Mouse (Mus musculus) urinary bladder, adult 2 months (tissue): ENCODE measurements around the gene Dtx2. TPM values are rescaled to one million over a fixed set of nuclear protein-coding genes. Genes with fewer than 3 reads are reported as not detected.
A peak's percentile ranks its signal among the peaks of the same experiment; 100 is the strongest.

Experiments used
- DNase-seq: peaks from one replicate; pipeline ENCODE4 v3.0.0; 2022; ENCODE audit warnings: low spot score
- polyA plus RNA-seq: library from polyadenylated mRNA; depleted of rRNA; stranded (reverse); fragments of >200 nt; gene quantifications from 2 replicates; pipeline ENCODE4 v1.2.3, GENCODE M21; 2012; rRNA removed

The Dtx2 gene
- 16.8 and 17.3 TPM in 2 replicates for polyA plus RNA-seq

- peak; percentile 78 for DNase-seq
Measured at GRCm38 (mm10) chr5:135994725-135995687, at the start of gene Dtx2. Dtx2 (plus strand) TSS chr5:135994800.

GRCm38 (mm10) chr5:135945916-135946408 lies 48.6 kb upstream of the Dtx2 start:
- DNase-seq, result no peak

GRCm38 (mm10) chr5:135946621-135947020 lies 48.0 kb upstream of the Dtx2 start:
- DNase-seq, result no peak

- no peak for DNase-seq
Measured at GRCm38 (mm10) chr5:135950710-135951412, 43.7 kb upstream of the Dtx2 start.

- no peak for DNase-seq
Measured at GRCm38 (mm10) chr5:135951660-135952059, 42.9 kb upstream of the Dtx2 start.

- no peak for DNase-seq
Measured at GRCm38 (mm10) chr5:135952830-135953229, 41.8 kb upstream of the Dtx2 start.

GRCm38 (mm10) chr5:135956300-135957206 lies 38.0 kb upstream of the Dtx2 start:
- no peak for DNase-seq

- DNase-seq, result peak; percentile 74
Measured at GRCm38 (mm10) chr5:135957207-135957974, 37.2 kb upstream of the Dtx2 start.

- DNase-seq, result no peak
Measured at GRCm38 (mm10) chr5:135958367-135958766, 36.2 kb upstream of the Dtx2 start.

- no peak for DNase-seq
Measured at GRCm38 (mm10) chr5:135959911-135960310, 34.7 kb upstream of the Dtx2 start.

- no peak for DNase-seq
Measured at GRCm38 (mm10) chr5:135960909-135961635, 33.5 kb upstream of the Dtx2 start.

GRCm38 (mm10) chr5:135962125-135962491 lies 32.5 kb upstream of the Dtx2 start:
- no peak for DNase-seq

GRCm38 (mm10) chr5:135962492-135963279 lies 31.9 kb upstream of the Dtx2 start:
- DNase-seq, result peak; percentile 90

GRCm38 (mm10) chr5:135963280-135963627 lies 31.3 kb upstream of the Dtx2 start:
- no peak for DNase-seq

- DNase-seq, result peak; percentile 54
Measured at GRCm38 (mm10) chr5:135965501-135965930, 29.1 kb upstream of the Dtx2 start.

- DNase-seq, result no peak
Measured at GRCm38 (mm10) chr5:135966866-135967265, 27.7 kb upstream of the Dtx2 start.

- DNase-seq, result no peak
Measured at GRCm38 (mm10) chr5:135968781-135969180, 25.8 kb upstream of the Dtx2 start.

- no peak for DNase-seq
Measured at GRCm38 (mm10) chr5:135970247-135970646, 24.4 kb upstream of the Dtx2 start.

- no peak for DNase-seq
Measured at GRCm38 (mm10) chr5:135971876-135972275, 22.7 kb upstream of the Dtx2 start.
